Mouse (Mus musculus) left cerebral cortex, postnatal 25 days (tissue): ENCODE data around the gene Crebbp. TPM values are rescaled to one million over a fixed set of nuclear protein-coding genes. Genes with fewer than 3 reads are reported as not detected.
"Not testable (repeated sequence)": the region's sequence is repeated elsewhere in the genome, so short reads cannot be mapped to it uniquely, and the experiment has no call there.

Experiments
- DNase-seq, 2 experiments: peaks; one replicate each; pipeline ENCODE4 v3.0.0; 2022; ENCODE audit warnings: low spot score in 2 of 2, mixed read lengths in 1 of 2
- intact Hi-C: fragments of 180-260 bp; cut with DNase I; formaldehyde crosslinking; loops from one replicate; pipeline ENCODE4 v1.15.1; 2025
- total RNA-seq, 2 experiments: library from RNA; stranded (reverse); gene quantifications; 2 replicates each; pipeline ENCODE4 v1.2.3; 2021

Gene Crebbp
- 10 to 100 TPM; 82.9 to 83.8 TPM for total RNA-seq

GRCm38 (mm10) chr16:4213799-4214551 lies at the start of gene Crebbp:
Crebbp (minus strand) TSS chr16:4213997.
- peak; percentile 87 to 93 for DNase-seq
- intact Hi-C loops, result loop anchor here (2.0 to 5.0 kb wide), 2 partner anchors 87 to 137 kb away; partner anchors contain the start of gene Trap1

DNA sequence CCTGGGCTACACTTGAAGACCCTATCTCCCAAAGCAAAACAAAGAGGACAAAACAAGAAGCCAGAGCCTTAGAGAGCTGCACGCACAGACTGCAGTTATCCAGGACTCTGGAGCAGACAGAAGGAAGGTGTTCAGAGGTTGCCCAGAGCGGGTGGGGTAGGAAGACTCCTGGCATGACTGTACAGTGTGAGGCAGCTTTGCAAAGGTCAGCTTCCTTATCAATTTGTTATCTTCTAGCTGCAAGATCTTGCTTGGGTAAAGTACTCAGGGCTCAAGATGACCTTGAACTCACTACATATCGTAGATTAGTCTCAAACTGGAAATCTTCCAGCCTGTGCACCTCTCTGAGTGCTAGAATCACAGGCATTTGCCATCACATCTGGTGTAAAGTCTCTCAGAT lies 49.7 kb upstream of the Crebbp start:
- no peak for DNase-seq

GRCm38 (mm10) chr16:4257546-4257945 lies 43.7 kb upstream of the Crebbp start:
- intact Hi-C loops, result no loop called here
- DNase-seq, result no peak

More for the DNA sequence above, 49.7 kb upstream of the Crebbp start:
- intact Hi-C loops, result loop anchor here (5.0 kb wide), 1 partner anchor 36 kb away; no protein-coding TSS in a partner anchor

- intact Hi-C loops, result no loop called here
- DNase-seq, result no peak
These were observed 35.0 kb upstream of the Crebbp start for GRCm38 (mm10) chr16:4248791-4249190.

DNA sequence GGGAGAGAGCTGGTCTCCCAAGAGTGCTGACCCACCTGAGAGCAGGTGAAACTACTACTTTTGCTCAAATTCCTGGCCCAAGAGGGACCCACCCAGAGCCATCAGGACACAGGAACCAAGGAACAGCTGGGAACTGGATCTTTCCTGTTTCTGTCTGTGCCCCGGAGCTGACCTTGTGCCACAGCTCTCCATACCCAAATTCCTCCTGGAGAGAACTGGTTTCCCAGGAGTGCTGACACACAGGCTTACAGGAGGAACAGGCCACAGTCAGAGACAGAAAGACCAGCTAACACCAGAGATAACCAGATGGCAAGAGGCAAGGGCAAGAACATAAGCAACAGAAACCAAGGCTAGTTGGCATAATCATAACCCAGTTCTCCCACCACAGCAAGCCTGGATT lies 31.4 kb upstream of the Crebbp start:
- intact Hi-C loops, DNase-seq: not testable (repeated sequence)

DNA sequence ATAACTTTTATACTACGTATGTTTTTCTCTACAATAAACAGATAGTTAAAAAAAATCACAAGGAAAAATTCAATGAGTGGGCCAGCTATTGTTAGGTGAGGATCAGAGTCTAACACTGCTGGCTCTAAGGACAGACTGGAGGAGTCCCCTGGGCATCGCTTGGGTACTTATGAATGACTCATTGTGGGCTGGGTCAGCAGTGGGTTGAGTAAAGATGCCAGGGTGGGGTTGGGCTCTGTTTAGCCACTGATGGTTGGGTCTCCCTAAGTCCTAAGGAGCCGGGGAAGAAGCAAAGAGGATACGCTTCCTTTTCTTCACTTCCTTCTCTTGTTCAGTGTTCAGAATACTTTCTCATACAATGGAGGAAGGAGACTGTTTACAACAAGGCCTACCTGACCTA lies 22.3 kb upstream of the Crebbp start:
- intact Hi-C loops, result no loop called here
- DNase-seq, result no peak

DNA sequence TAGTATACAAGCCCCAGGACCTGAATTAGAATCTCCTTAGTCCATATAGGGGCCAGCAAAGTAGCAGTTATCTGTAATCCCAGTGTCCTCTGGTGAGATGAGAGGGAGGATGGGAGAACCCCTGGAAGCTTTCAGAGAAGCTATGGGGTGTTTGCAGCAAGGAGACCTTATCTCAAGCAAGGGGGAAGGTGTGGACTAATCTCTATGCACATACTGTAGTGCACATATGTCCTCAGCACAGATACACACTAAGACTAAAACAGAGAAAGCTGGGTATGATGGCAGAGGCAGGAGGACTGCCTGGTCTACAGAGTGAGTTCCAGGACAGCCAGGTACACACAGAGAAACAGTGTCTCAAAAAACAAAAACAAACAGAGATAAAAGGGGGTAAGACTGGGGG lies 21.8 kb upstream of the Crebbp start:
- intact Hi-C loops, result no loop called here
- no peak for DNase-seq

GRCm38 (mm10) chr16:4225841-4226240 lies 12.0 kb upstream of the Crebbp start:
- no peak for DNase-seq
- intact Hi-C loops, result loop anchor here (5.0 kb wide), 1 partner anchor 36 kb away; no protein-coding TSS in a partner anchor

DNA sequence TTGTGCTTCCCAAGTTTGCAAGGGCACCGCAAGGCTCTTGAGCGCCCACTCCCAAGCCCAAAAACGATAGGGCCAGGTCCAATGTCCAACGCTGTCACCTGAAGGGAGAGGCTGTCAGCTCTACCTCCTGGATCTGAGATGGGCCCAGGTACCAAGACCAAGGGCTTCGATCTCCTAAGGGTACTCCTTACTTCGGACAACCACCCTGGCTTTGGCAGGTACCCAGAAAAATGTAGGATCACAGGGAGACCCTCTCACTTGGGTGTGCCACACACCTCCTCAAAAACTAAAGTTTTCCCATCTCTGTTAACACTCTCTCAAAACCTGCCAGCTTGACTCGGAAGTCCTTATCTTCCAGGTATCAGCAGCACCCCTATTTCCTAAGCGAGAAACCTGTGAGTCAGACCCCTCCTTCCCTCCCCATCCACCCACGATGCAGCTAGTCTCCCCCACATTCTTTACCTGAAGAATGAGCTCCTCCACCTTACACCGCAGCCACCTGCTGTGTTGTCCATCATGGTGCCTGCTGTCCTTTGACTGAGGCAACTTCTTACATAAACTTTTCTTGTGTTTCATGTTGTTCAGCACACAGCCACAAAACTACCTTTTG lies 939 bp upstream of the Crebbp start:
- intact Hi-C loops, result loop anchor here (5.0 kb wide), 1 partner anchor 87 kb away; no protein-coding TSS in a partner anchor
- DNase-seq, result no peak

GRCm38 (mm10) chr16:4212963-4213798 lies 616 bp downstream of the Crebbp start:
- intact Hi-C loops, result loop anchor here (2.0 to 5.0 kb wide), 2 partner anchors 86 to 136 kb away; partner anchors contain the start of gene Trap1
- DNase-seq, result peak; percentile 41 to 73

DNA sequence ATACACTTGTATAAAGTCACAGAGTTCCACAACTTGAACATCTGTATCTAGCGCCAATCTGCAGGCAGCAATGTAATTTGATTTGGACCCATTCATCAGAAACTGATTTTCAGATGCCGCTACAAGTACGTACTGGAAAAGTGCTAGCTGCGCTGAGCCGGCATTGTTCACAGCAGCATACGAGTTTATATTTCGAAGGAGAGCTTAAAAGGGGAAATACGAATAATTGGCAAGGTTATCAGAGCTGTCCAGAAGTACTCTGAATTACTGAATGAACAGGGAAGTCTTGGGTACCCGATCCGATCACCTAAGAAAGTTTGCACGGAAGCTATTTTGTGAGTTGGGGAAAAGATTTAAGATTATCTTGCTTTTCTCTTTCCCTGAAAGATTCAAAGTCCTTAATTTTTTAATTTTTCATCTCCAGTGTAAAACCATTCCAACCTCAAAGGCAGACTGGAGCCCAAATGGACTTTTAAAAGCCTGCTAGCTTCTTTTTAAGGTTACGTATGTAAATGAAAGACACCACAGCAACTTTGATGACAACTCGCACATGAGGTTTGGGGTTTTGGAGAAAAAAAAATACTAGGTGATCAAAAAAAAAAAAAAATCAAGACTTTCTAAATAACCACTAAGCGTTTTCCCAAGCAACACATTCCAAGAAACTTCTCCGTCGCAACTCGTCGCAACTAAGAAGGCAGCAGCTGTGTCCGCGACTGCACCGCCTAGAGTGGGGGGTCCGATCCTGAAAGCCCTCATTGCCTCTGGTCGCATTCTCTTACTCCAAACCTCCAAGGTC lies 1.4 kb downstream of the Crebbp start:
- no peak for DNase-seq
- intact Hi-C loops, result loop anchor here (2.0 to 5.0 kb wide), 2 partner anchors 85 to 136 kb away; partner anchors contain the start of gene Trap1

DNA sequence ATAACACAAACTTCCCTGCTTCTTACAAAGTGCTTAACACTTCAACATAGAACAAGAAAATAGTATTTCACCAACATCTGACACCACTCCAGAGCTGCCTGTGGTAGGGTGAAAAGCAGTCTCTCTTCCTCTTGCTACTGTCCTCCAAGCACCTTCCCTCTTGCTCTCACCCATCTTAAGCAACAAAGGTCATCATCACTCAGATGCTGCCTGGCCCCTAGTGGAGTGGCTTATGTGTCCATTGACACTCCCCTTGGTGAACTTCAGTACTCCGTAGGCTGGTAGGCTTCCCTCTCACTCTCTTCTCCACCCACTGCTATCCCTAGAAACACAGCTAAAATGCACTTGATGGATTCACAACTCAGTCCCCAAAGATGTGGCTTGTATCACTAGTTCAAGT lies 3.5 kb downstream of the Crebbp start:
- intact Hi-C loops, result loop anchor here (5.0 kb wide), 1 partner anchor 83 kb away; no protein-coding TSS in a partner anchor
- DNase-seq, result no peak

DNA sequence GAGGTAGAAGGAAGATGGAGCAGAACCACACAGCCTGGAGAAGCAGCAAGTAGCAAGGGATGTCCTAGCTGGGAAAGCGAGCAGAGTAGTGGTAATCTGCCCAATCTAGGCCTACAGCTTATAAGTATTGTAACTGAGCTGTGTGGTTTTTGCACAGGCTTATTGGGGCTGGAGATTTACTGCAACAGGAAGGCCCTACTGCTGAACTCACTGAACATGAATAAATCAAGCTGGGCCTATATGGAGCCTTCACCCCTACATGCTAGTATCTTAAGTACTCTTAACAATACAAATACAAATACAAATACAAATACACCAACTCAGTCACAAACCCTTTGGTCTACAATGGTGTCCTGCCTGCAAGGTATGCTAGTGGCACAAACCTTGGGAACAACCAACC lies 10.2 kb downstream of the Crebbp start:
- no peak for DNase-seq
- intact Hi-C loops, result no loop called here

DNA sequence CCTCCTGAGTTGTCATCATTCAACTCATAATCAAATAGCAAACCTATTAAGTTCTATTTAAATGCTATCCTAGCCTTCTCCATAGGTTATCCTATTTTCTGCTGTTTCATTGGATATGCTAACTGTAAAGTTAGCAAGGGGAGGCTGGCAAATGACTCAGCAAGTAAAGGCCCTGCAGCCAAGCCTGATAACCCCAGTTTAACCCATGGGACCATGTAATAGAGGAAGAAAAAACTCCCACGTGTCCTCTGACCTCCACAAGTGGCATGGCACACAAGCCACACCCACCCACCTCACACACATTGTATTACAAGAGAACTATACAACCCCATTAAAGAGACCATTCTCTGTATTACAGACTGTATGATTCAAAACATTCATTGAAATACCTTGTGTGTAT lies 13.8 kb downstream of the Crebbp start:
- DNase-seq, result no peak

DNA sequence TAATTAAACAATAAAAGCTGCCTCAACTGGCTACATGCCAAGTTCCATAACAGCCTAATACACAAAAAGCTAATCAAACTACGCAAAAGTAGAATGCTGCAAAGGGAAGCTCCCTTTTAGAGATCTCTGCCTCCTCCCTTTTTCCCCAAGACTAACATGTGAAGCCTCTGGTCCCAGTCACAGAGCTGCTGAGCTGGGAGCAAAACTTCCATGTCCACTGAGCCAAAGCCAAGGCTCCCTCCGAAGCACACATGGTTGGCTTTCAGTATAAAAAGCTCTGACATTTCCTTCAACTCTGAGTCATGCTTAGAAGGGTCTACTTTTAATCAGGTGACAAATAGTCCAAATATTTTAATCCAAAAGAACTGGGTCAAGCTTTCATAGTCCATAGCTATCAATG lies 14.2 kb downstream of the Crebbp start:
- DNase-seq, result no peak
- intact Hi-C loops, result no loop called here

More for the DNA sequence above, 13.8 kb downstream of the Crebbp start:
- intact Hi-C loops, result no loop called here

- intact Hi-C loops, result no loop called here
- DNase-seq, result no peak
These were observed 15.8 kb downstream of the Crebbp start for GRCm38 (mm10) chr16:4198004-4198403.

GRCm38 (mm10) chr16:4190166-4190565 lies 23.6 kb downstream of the Crebbp start:
- DNase-seq, result no peak

DNA sequence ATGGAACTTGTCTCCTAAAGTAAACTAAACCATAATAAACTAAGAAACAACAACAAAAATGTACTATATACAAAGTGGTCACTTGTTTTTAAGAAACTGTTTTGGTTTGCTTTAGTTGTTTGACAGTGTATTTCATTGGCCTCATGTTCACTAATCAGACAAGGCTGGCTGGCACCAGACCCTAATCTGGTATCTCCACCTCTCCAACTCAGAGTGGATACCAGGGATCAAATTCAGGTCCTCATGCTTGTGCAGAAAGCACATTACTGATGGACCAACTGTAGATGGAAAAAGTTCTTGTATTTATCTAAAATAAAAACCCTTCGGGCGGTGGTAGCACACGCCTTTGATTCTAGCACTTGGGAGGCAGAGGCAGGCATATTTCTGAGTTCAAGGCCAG lies 38.7 kb downstream of the Crebbp start:
- no peak for DNase-seq
- intact Hi-C loops, result no loop called here

More at GRCm38 (mm10) chr16:4190166-4190565, 23.6 kb downstream of the Crebbp start:
- intact Hi-C loops, result no loop called here

GRCm38 (mm10) chr16:4169530-4169929 lies 44.3 kb downstream of the Crebbp start:
- no peak for DNase-seq
- intact Hi-C loops, result no loop called here
